Mouse (Mus musculus) thymus, adult 2 months (tissue): ENCODE measurements around the gene Cfp.

Source experiments
- CTCF ChIP-seq: fragments of 200-500 bp; IDR thresholded peaks from 2 replicates; pipeline ENCODE4 v1.5.1; 2012; ENCODE audit warnings: mild to moderate bottlenecking, control low read depth, low read length, moderate library complexity, borderline replicate concordance; ENCODE audit not compliant: control insufficient read depth, poor library complexity, insufficient read depth; ENCODE audit errors: extremely low read depth
- POLR2A ChIP-seq: fragments of 200-500 bp; IDR thresholded peaks from 2 replicates; pipeline ENCODE4 v1.6.1; 2012; ENCODE audit warnings: mild to moderate bottlenecking, low read length, control low read depth, moderate library complexity; ENCODE audit not compliant: control insufficient read depth, poor library complexity, insufficient read depth; ENCODE audit errors: extremely low read depth

DNA sequence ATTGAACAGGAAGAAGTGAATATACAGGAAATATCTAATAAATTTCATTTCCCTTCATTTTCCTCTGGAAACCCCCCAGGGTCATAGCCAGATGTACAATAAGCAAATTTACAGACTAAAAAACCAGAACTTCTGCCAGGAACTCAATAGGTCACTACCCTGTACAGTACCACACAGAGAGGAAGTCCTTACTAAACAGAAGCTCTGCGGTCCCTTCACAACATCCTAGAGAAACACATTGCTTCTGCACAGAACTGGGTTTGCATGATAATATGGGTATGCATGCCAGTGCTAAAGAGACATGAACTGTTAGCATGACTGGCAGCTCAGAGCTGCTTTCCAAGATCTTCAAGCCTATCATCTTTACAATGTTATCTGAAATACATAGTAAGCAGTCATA, 1.5 kb downstream of the Cfp start:
- no peak for TF ChIP-seq POLR2A
- TF ChIP-seq CTCF = no peak
